Mouse (Mus musculus): Measurements from ENCODE around the gene Arf6. TPM values are rescaled to one million over a fixed set of nuclear protein-coding genes. Genes with fewer than 3 reads are reported as not detected.

The Arf6 gene
- polyA plus RNA-seq, 1 experiment from 2014 or later: 66.1 TPM

GRCm38 (mm10) chr12:69389273-69389938, 17.5 kb downstream of the Arf6 start:
- H3K9ac ChIP-seq (replicated peaks): no peak overlapping the region
- ATAC-seq (ENCODE audit: insufficient number of reproducible peaks, insufficient read depth, low FRiP score, low TSS enrichment, low read depth): no peak
- no peak overlapping the region for H3K27ac ChIP-seq
- WGBS: 80% methylated on average over 7 of the region's 7 CpGs
- H3K9me3 ChIP-seq: no peaks in the 10 kb centered on the region
- no peaks in the 10 kb centered on the region for H3K27me3 ChIP-seq
- no peaks in the 10 kb centered on the region for H3K4me1 ChIP-seq (replicated peaks)
- no peak overlapping the region for H3K4me2 ChIP-seq
- H3K4me3 ChIP-seq (replicated peaks): no peak overlapping the region
- H3K36me3 ChIP-seq: no peaks in the 10 kb centered on the region

- Histone ChIP-seq H3K36me3 (no peaks in the 10 kb centered on the region), H3K27me3 (no peaks in the 10 kb centered on the region), H3K27ac (no peak overlapping the region), H3K4me1 (replicated peaks) (no peaks in the 10 kb centered on the region), H3K9me3 (no peaks in the 10 kb centered on the region), H3K9ac (replicated peaks) (no peak overlapping the region), H3K4me2 (no peak overlapping the region), H3K4me3 (replicated peaks) (no peak overlapping the region)
- WGBS: 73% methylated on average over 7 of the region's 7 CpGs
- no peak for ATAC-seq (ENCODE audit: insufficient number of reproducible peaks, insufficient read depth, low FRiP score, low TSS enrichment, low read depth)
Observed at GRCm38 (mm10) chr12:69390000-69390698, 18.2 kb downstream of the Arf6 start.

- no peaks in the 10 kb centered on the region for H3K4me1 ChIP-seq (replicated peaks)
- H3K9ac ChIP-seq (replicated peaks): no peak overlapping the region
- no peak overlapping the region for H3K4me3 ChIP-seq (replicated peaks)
- H3K27ac ChIP-seq: no peak overlapping the region
- H3K36me3 ChIP-seq: no peaks in the 10 kb centered on the region
- no peaks in the 10 kb centered on the region for H3K27me3 ChIP-seq
- H3K4me2 ChIP-seq: no peak overlapping the region
- WGBS: 79% methylated on average over 10 of the region's 10 CpGs
- no peak for ATAC-seq (ENCODE audit: insufficient number of reproducible peaks, insufficient read depth, low FRiP score, low TSS enrichment, low read depth)
- no peaks in the 10 kb centered on the region for H3K9me3 ChIP-seq
Observed at GRCm38 (mm10) chr12:69393076-69393475, 21.1 kb downstream of the Arf6 start.

DNA sequence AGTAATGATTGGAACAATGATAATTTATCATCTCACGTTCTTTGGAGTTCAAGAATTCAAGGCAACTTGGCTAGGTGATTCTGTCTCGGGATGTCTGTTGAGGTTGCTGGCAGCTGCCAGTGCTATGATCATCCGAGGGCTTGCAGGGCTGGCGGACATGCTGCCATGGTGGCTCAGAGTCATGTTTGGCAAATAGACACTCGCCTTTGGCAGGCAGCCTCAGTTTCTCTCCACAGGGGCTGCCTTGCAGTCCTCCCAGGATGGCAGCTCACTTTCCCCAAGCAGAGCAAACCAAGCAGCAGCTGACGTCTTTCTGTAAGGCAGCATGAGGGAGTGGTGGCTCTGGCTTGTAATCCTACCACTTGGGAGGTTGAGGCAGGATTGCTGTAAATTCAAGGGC, 22.5 kb downstream of the Arf6 start:
- WGBS: 80% methylated on average over 6 of the region's 6 CpGs
- Histone ChIP-seq H3K27me3 (no peaks in the 10 kb centered on the region), H3K36me3 (no peaks in the 10 kb centered on the region), H3K9me3 (no peaks in the 10 kb centered on the region), H3K4me1 (replicated peaks) (no peaks in the 10 kb centered on the region), H3K4me3 (replicated peaks) (no peak overlapping the region), H3K4me2 (no peak overlapping the region), H3K9ac (replicated peaks) (no peak overlapping the region), H3K27ac (no peak overlapping the region)
- no peak for ATAC-seq (ENCODE audit: insufficient number of reproducible peaks, insufficient read depth, low FRiP score, low TSS enrichment, low read depth)

- 76% methylated on average over 4 of the region's 4 CpGs for WGBS
- Histone ChIP-seq H3K4me1 (replicated peaks) (peaks cover 14% of the 10 kb centered on the region), H3K27me3 (no peaks in the 10 kb centered on the region), H3K27ac (no peak overlapping the region), H3K4me3 (replicated peaks) (no peak overlapping the region), H3K9me3 (no peaks in the 10 kb centered on the region), H3K4me2 (no peak overlapping the region), H3K36me3 (no peaks in the 10 kb centered on the region), H3K9ac (replicated peaks) (no peak overlapping the region)
- ATAC-seq (ENCODE audit: insufficient number of reproducible peaks, insufficient read depth, low FRiP score, low TSS enrichment, low read depth): no peak
Observed at GRCm38 (mm10) chr12:69400367-69400766, 28.4 kb downstream of the Arf6 start.

DNA sequence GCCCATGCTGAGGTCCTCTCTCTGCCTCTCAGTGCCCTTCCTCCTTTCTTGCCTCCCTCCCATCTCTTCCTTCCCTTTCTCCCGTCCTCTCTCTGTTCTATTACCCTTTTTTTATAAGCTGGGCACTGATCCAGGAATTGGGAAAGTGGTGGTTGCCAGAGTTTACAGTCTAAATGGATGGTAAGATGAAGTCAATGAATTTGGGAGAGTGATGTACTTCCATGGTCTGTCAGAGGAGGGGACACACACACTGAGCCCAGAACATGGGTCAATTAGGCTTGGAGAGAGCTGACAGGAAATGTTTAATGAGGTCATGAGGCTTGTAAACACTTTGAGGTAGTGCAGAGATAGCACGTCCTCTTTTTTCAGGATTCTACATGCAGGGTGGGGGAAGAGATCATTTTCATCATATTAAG, 28.9 kb downstream of the Arf6 start:
- H3K9ac ChIP-seq (replicated peaks): no peak overlapping the region
- no peak overlapping the region for H3K4me2 ChIP-seq
- H3K36me3 ChIP-seq: no peaks in the 10 kb centered on the region
- H3K27ac ChIP-seq: no peak overlapping the region
- no peaks in the 10 kb centered on the region for H3K9me3 ChIP-seq
- no peak for ATAC-seq (ENCODE audit: insufficient number of reproducible peaks, insufficient read depth, low FRiP score, low TSS enrichment, low read depth)
- H3K4me1 ChIP-seq (replicated peaks): peaks cover 14% of the 10 kb centered on the region
- H3K27me3 ChIP-seq: no peaks in the 10 kb centered on the region
- 15% methylated on average over 2 of the region's 2 CpGs for WGBS
- H3K4me3 ChIP-seq (replicated peaks): no peak overlapping the region

GRCm38 (mm10) chr12:69402100-69402499, 30.1 kb downstream of the Arf6 start:
- no peak overlapping the region for H3K4me3 ChIP-seq (replicated peaks)
- 49% methylated on average over 9 of the region's 9 CpGs for WGBS

DNA sequence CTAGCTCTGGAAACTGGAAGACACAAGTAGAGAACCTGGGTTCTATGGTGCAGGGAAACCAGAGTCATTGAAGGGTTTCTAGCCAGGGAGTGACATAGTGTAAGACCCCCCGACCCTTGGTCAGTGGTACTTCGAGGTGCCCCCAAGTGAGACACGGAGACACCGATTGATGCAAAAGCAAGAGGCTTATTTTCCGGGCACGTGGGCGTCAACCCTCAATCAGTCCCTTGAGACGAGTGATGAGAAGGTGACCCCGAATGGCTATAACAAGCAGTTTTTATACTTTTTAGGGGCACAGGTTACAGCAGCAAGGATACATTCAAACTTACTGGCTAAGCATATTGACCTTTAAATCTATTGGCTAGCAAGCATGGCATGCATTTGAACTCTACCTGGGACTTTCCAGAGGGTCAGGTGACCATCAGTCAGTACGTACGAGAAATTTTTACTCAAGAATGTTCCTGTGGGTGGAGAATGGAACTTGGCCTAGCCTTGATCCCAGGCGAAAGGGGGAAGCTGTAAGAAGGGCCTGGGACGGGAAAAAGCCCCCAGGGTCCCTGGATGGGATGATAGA, 30.7 kb downstream of the Arf6 start:
- WGBS: 87% methylated on average over 13 of the region's 13 CpGs
- Histone ChIP-seq H3K27me3 (no peaks in the 10 kb centered on the region), H3K27ac (no peak overlapping the region), H3K36me3 (no peaks in the 10 kb centered on the region), H3K9me3 (no peaks in the 10 kb centered on the region), H3K9ac (replicated peaks) (no peak overlapping the region), H3K4me2 (no peak overlapping the region), H3K4me3 (replicated peaks) (no peak overlapping the region), H3K4me1 (replicated peaks) (peaks cover 14% of the 10 kb centered on the region)
- no peak for ATAC-seq (ENCODE audit: insufficient number of reproducible peaks, insufficient read depth, low FRiP score, low TSS enrichment, low read depth)

More at GRCm38 (mm10) chr12:69402100-69402499, 30.1 kb downstream of the Arf6 start:
- no peak for ATAC-seq (ENCODE audit: insufficient number of reproducible peaks, insufficient read depth, low FRiP score, low TSS enrichment, low read depth)
- peaks cover 14% of the 10 kb centered on the region for H3K4me1 ChIP-seq (replicated peaks)
- no peaks in the 10 kb centered on the region for H3K36me3 ChIP-seq
- no peaks in the 10 kb centered on the region for H3K27me3 ChIP-seq
- H3K9ac ChIP-seq (replicated peaks): no peak overlapping the region
- H3K9me3 ChIP-seq: no peaks in the 10 kb centered on the region
- H3K27ac ChIP-seq: no peak overlapping the region
- H3K4me2 ChIP-seq: no peak overlapping the region

DNA sequence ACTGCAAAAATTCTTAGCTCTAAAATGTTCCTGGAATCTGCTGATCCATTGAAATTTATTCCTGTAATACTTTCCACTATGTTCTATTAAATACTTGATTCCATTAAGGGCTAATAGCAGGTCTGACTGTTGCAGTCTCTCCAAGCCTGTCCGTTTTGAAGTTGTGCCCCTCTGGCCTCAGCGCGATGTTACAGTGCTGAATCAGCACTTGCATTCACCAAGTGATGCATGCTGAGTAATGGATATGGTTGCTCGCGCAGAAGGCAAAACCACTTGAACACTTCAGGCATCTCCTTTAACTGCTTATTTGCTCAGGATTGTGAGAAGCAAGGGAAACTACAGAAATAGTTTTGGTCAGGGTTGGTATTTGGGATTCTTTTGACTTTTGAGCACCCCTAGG, 38.8 kb downstream of the Arf6 start:
- H3K4me1 ChIP-seq (replicated peaks): no peaks in the 10 kb centered on the region
- H3K27ac ChIP-seq: no peak overlapping the region
- no peaks in the 10 kb centered on the region for H3K27me3 ChIP-seq
- H3K9me3 ChIP-seq: no peaks in the 10 kb centered on the region
- H3K4me3 ChIP-seq (replicated peaks): no peak overlapping the region
- no peak for ATAC-seq (ENCODE audit: insufficient number of reproducible peaks, insufficient read depth, low FRiP score, low TSS enrichment, low read depth)
- WGBS: 84% methylated on average over 5 of the region's 5 CpGs
- H3K36me3 ChIP-seq: no peaks in the 10 kb centered on the region
- no peak overlapping the region for H3K4me2 ChIP-seq
- H3K9ac ChIP-seq (replicated peaks): no peak overlapping the region

DNA sequence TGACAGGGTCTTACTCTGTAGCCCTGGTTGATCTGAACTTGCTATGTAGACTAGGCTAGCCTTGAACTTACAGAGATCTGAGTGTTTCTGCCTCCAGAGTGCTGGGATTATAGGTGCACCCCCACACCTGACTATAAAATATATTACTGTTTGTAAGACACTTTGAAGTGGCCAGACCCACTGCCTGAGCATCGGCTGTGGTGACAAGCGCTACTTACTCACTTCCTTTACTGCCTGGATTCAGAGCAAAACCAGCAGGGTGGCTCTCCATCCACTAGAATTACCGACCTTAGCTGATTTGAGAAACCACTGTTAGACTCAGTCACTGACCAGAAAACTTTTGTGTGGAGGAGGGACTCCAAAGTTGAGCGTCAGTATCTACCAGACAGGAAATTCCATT, 40.0 kb downstream of the Arf6 start:
- no peak overlapping the region for H3K27ac ChIP-seq
- no peaks in the 10 kb centered on the region for H3K27me3 ChIP-seq
- 23% methylated on average over 4 of the region's 4 CpGs for WGBS
- H3K4me3 ChIP-seq (replicated peaks): no peak overlapping the region
- ATAC-seq (ENCODE audit: insufficient number of reproducible peaks, insufficient read depth, low FRiP score, low TSS enrichment, low read depth): no peak
- H3K4me2 ChIP-seq: no peak overlapping the region
- no peaks in the 10 kb centered on the region for H3K4me1 ChIP-seq (replicated peaks)
- no peaks in the 10 kb centered on the region for H3K36me3 ChIP-seq
- no peaks in the 10 kb centered on the region for H3K9me3 ChIP-seq
- no peak overlapping the region for H3K9ac ChIP-seq (replicated peaks)

DNA sequence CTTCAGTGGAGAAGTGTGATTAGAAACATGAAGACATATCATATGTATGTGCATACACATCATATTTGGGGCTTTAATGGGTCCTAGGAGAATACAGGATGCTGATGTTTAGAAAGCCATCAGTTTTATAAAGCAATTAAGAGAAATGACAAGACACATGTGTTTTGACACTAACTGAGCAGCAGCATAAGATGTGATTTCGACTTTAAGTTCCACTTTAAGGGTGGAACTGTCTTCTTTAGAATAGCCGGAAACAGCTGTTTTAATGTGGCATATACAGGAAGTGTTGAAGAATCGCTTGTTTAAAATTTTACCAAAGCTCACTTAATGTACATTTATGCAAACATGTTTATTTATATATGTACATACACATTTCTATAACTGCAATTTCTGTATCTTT, 41.4 kb downstream of the Arf6 start:
- H3K4me2 ChIP-seq: no peak overlapping the region
- no peak for ATAC-seq (ENCODE audit: insufficient number of reproducible peaks, insufficient read depth, low FRiP score, low TSS enrichment, low read depth)
- 80% methylated on average over 3 of the region's 3 CpGs for WGBS

More for the DNA sequence above, 41.4 kb downstream of the Arf6 start:
- no peak overlapping the region for H3K4me3 ChIP-seq (replicated peaks)
- H3K9ac ChIP-seq (replicated peaks): no peak overlapping the region
- no peaks in the 10 kb centered on the region for H3K9me3 ChIP-seq
- H3K27me3 ChIP-seq: no peaks in the 10 kb centered on the region
- no peak overlapping the region for H3K27ac ChIP-seq
- H3K4me1 ChIP-seq (replicated peaks): 0 out of 2 replicates have a peak, but pooled peaks cover 8% of the 10 kb centered on the region
- no peaks in the 10 kb centered on the region for H3K36me3 ChIP-seq

Data from limb, embryonic 12.5 days (tissue).